Mouse (Mus musculus) embryonic stem cell, embryonic (primary cell): ENCODE data around the gene Zfp473.

Experiments used
- CTCF ChIA-PET, 4 experiments: fragments of 300-600 bp in 2 of 4; fragments of 350-600 bp in 2 of 4; sonication (Branson Sonifier 250); formaldehyde crosslinking; loops; one replicate each; lab custom pipeline; 2022; ENCODE audit warnings: inconsistent platforms in 2 of 4; lab: Charles Lee
- POLR2A ChIA-PET, 4 experiments: fragments of 300-600 bp in 2 of 4; fragments of 350-600 bp in 2 of 4; sonication (Branson Sonifier 250); formaldehyde crosslinking; loops; one replicate each; lab custom pipeline; 2022; ENCODE audit warnings: antibody characterized with exemption in 4 of 4, inconsistent platforms in 1 of 4; lab: Charles Lee

The Zfp473 gene

GRCm38 (mm10) chr7:44741361-44741760 lies 9.5 kb downstream of the Zfp473 start:
- POLR2A ChIA-PET, result interaction anchor here in 2 of 4 experiments (0.6 to 1.4 kb wide), 6 partner anchors 24 to 346 kb away, joined by 3 to 6 read pairs (median 3); partner anchors contain the start of gene Nup62 (in 1 of the 2)
- CTCF ChIA-PET, result interaction anchor here in 2 of 4 experiments (0.6 to 1.0 kb wide), 2 partner anchors 53 to 211 kb away, joined by 3 read pairs; no protein-coding TSS in a partner anchor

DNA sequence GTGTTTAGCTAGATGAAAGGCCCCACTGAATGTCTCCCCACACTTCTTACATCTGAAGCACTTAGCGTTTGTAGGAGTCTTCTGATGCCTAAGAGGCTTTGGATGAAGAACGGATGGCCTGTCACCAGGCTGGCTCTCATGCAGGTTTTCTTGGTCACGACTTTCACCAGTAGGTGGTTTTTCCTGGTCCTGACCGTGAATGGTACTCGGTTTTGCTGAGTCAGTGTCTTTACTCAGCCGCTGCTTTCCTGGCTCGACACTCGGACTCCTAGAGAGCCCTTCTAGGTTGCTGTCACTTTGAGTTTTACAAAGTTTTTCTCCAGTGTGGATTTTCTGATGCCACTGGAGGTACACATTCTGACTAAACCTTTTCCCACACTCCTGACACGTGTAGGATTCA lies 17.1 kb downstream of the Zfp473 start:
- ChIA-PET CTCF (no interaction called here), POLR2A (interaction anchor here in 1 of 4 experiments (1.1 to 2.4 kb wide), 2 partner anchors 11 to 13 kb away, joined by 3 to 7 read pairs; no protein-coding TSS in a partner anchor)

DNA sequence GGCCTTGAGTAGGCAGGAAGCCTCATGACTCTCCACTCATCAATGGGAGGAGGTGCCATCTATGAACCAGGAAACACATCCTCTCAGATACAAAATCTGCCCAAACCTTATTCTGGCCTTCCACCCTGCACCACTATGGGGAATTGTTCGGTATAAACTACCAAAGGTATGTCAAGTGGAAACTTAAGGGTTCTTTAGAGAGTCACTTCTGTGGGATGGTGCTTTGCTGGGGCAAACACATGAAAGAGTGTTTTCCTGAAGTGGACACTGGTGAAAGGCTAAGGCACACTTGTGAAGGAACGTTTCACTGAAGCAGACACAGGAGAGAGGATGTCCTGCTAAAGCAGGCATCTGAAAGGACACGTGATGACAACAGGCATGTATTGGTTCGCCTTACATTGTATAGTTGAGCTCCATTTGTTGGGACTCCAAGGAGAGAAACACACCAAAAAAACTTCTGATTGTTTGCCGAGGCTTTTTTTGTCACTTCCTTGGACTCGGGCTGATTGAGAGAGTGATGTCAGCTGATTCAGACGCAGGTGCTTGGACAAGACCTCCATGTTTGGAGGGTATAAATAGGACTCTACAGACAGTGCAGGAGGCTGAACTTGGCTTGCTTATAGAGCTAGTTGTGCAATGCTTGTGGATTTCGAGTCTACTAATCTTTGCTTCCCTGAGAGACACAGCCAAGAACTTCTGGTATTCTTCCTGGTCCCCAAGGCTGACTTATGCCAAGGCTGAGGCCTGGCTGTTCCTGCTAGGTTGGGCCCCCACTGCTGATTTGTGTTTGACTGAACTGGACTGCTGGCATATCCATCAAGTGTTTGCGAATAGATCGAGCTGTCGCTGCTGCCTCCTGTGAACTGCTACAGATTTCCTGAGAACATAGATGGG lies 22.5 kb downstream of the Zfp473 start:
- CTCF ChIA-PET, result interaction anchor here in 2 of 4 experiments (0.6 to 1.5 kb wide), 4 partner anchors 7 to 195 kb away, joined by 3 to 4 read pairs (median 4); no protein-coding TSS in a partner anchor
- POLR2A ChIA-PET, result interaction anchor here in 3 of 4 experiments (0.6 to 2.3 kb wide), 4 partner anchors 16 to 361 kb away, joined by 3 to 19 read pairs (median 8); partner anchors contain the start of gene Izumo2 (in 1 of the 3)

- CTCF ChIA-PET, result interaction anchor here in 2 of 4 experiments (0.6 to 0.8 kb wide), 4 partner anchors 18 to 194 kb away, joined by 3 to 4 read pairs (median 3); no protein-coding TSS in a partner anchor
- POLR2A ChIA-PET, result interaction anchor here in 3 of 4 experiments (0.5 to 2.3 kb wide), 5 partner anchors 8 to 342 kb away, joined by 3 to 7 read pairs (median 3); partner anchors contain the start of genes Atf5 (in 1 of the 3), Il4i1 (in 1 of the 3) and Nup62 (in 1 of the 3)
These were observed 23.7 kb downstream of the Zfp473 start for GRCm38 (mm10) chr7:44727151-44727550.

- CTCF ChIA-PET, result interaction anchor here in 1 of 4 experiments (0.6 kb wide), 1 partner anchor 96 kb away, joined by 3 read pairs; no protein-coding TSS in a partner anchor
- POLR2A ChIA-PET, result interaction anchor here in 1 of 4 experiments (1.0 kb wide), 1 partner anchor 89 kb away, joined by 3 read pairs; the partner anchor contains the start of genes Atf5, Il4i1 and Nup62
These were observed 24.5 kb downstream of the Zfp473 start for GRCm38 (mm10) chr7:44726343-44726742.

DNA sequence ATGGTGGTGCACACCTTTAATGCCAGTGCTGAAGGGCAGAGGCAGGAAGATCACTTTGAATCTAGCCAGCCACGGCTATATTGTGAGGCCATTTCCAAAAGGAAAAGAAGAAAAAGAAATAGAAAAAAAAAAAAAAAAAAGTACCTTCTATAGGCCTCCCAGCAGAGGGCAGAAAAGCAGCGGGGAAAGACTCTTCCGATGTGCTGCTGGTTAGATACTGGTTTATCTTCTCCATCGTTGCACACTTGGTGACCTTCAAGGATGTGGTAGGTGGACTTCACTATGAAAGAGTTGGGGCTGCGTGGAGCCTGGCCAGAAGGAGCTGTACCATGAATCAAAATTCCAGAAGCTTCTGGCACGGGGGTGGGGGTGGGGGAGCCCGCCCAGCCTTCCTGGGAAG lies 26.5 kb downstream of the Zfp473 start:
- CTCF ChIA-PET, result interaction anchor here in 2 of 4 experiments (0.8 to 1.6 kb wide), 2 partner anchors 15 to 101 kb away, joined by 3 read pairs; no protein-coding TSS in a partner anchor
- POLR2A ChIA-PET, result interaction anchor here in 2 of 4 experiments (0.5 to 1.2 kb wide), 8 partner anchors 15 to 1090 kb away, joined by 3 read pairs; partner anchors contain the start of genes Cyth2 (in 1 of the 2), Izumo2 (in 1 of the 2) and Rras (in 1 of the 2)

DNA sequence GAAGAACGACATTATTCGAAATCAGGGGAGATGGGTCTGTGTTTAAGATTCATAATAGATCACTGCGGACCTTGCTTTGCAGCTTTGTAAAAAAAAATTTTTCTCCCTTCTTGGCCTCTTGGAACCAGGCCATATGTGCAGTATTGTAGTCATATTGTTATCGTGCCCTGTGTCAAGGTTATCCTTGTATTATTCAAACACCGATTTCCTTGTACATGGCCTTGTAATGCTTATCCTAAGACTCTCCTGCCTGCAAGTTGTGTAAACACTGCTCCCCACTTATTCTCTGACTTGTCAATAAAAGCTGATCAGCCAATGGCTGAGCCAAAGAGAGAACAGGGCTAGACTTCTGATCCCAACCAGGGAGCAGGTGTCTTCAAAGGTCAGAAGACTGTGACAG lies 28.8 kb downstream of the Zfp473 start:
- POLR2A ChIA-PET, result interaction anchor here in 3 of 4 experiments (1.3 to 2.0 kb wide), 4 partner anchors 13 to 95 kb away, joined by 3 to 7 read pairs (median 5); partner anchors contain the start of genes Izumo2 (in 2 of the 3), Il4i1 (in 1 of the 3) and Nup62 (in 1 of the 3)

DNA sequence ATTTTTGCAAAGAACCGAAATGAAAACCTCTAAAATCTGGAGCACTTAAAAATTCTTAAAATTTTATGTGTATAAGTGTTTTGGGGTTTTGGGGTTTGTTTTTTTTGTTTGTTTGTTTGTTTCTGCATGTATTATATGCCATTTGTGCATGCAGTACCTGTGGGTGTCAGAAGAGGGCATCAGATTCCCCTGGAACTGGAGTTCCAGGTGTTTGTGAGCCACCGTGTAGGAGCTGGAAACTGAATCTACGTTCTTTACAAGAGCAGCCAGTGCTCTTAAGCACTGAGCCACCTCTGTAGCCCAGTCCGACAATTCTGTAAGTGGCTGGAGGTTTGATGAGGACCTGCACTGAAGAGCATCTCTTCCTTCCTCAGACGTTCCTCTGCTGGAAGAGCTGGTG lies 41.0 kb downstream of the Zfp473 start:
- POLR2A ChIA-PET, result interaction anchor here in 3 of 4 experiments (0.7 to 5.4 kb wide), 39 partner anchors 8 to 858 kb away, joined by 3 to 114 read pairs (median 8); partner anchors contain the start of genes Atf5 (in 3 of the 3), Il4i1 (in 3 of the 3), Nup62 (in 3 of the 3) and Akt1s1 (in 2 of the 3)

More for the DNA sequence above, 28.8 kb downstream of the Zfp473 start:
- CTCF ChIA-PET, result interaction anchor here in 2 of 4 experiments (1.1 kb wide), 2 partner anchors 14 to 236 kb away, joined by 3 to 13 read pairs; partner anchors contain the start of gene Izumo2 (in 1 of the 2)

GRCm38 (mm10) chr7:44708574-44708973 lies 42.3 kb downstream of the Zfp473 start, which contains the start of gene Izumo2:
TSS of gene Izumo2 (plus strand) at chr7:44708742.
- POLR2A ChIA-PET, result interaction anchor here (0.6 to 5.4 kb wide), 120 partner anchors 8 to 851 kb away, joined by 3 to 114 read pairs (median 5); partner anchors contain the start of genes Akt1s1 (in 3 of the 4), Atf5 (in 3 of the 4), Il4i1 (in 3 of the 4) and Nup62 (in 3 of the 4)
- CTCF ChIA-PET, result interaction anchor here (0.5 to 3.0 kb wide), 21 partner anchors 9 to 360 kb away, joined by 3 to 13 read pairs (median 4); partner anchors contain the start of genes Atf5 (in 1 of the 4), Il4i1 (in 1 of the 4) and Nup62 (in 1 of the 4)

More for the DNA sequence above, 41.0 kb downstream of the Zfp473 start:
- CTCF ChIA-PET, result interaction anchor here in 2 of 4 experiments (0.6 to 3.0 kb wide), 19 partner anchors 13 to 754 kb away, joined by 3 to 10 read pairs (median 4); partner anchors contain the start of gene Fuz (in 1 of the 2)

DNA sequence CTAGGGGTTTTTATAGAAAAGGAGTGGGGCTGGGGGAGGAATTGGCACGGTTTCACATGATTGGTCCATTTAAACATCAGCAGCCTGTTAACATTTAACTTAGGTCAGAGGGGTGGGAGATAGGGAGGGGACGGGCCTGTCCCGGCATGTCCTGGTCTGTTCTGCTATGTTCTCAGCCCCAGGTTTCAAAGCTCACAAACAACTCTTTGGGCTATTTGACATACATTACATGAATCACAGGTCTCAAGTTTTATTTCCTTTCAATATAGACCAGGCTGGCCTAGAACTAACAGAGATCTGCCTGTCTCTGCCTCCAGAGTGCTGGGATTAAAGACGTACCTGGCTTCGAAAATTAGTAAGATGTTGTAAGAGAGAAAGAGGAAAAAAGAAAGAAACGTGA lies 42.8 kb downstream of the Zfp473 start:
- CTCF ChIA-PET, result interaction anchor here (0.5 to 3.0 kb wide), 17 partner anchors 11 to 941 kb away, joined by 3 to 13 read pairs (median 4); no protein-coding TSS in a partner anchor
- POLR2A ChIA-PET, result interaction anchor here (0.6 to 5.4 kb wide), 104 partner anchors 8 to 1010 kb away, joined by 3 to 114 read pairs (median 5); partner anchors contain the start of genes Akt1s1 (in 3 of the 4), Atf5 (in 3 of the 4), Il4i1 (in 3 of the 4) and Nup62 (in 3 of the 4)

DNA sequence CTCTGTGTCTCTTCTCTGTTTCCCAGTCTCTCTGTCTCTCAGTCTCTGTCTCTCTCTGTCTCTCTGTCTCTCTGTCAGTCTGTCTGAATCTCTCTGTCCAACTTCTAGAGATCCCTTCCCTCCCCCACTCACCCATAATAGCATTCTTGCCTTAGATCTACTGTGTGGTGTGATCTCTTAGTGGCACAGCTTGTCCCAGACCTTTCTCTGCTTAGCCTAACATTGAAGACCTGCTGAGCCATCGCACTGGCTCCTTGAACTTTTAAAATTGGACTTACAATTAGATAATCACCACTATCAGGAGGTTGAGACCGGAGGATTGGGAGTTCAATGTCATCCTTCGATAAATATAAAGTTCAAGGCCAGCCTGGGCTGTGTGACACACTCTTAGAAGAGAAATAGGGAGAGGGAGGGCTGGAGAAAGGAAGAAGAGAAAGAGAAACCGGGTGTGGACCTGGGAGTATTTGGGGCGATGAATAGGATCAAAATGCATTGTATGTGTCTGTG lies 43.6 kb downstream of the Zfp473 start:
- CTCF ChIA-PET, result interaction anchor here in 3 of 4 experiments (0.6 to 1.9 kb wide), 5 partner anchors 21 to 370 kb away, joined by 3 to 8 read pairs (median 4); no protein-coding TSS in a partner anchor
- POLR2A ChIA-PET, result interaction anchor here (0.6 to 5.4 kb wide), 29 partner anchors 10 to 1010 kb away, joined by 3 to 114 read pairs (median 5); partner anchors contain the start of genes Atf5 (in 2 of the 4), Il4i1 (in 2 of the 4), Nup62 (in 2 of the 4) and Akt1s1 (in 1 of the 4)

- ChIA-PET CTCF (interaction anchor here in 3 of 4 experiments (0.6 to 1.4 kb wide), 8 partner anchors 12 to 257 kb away, joined by 3 to 10 read pairs (median 3); no protein-coding TSS in a partner anchor), POLR2A (interaction anchor here in 3 of 4 experiments (0.7 to 4.9 kb wide), 10 partner anchors 10 to 245 kb away, joined by 3 to 114 read pairs (median 3); partner anchors contain the start of genes Il4i1 (in 2 of the 3), Nup62 (in 2 of the 3), Akt1s1 (in 1 of the 3) and Atf5 (in 1 of the 3))
These were observed 44.5 kb downstream of the Zfp473 start for GRCm38 (mm10) chr7:44706322-44706721.

- ChIA-PET POLR2A (interaction anchor here in 3 of 4 experiments (0.6 to 5.1 kb wide), 14 partner anchors 16 to 840 kb away, joined by 3 to 41 read pairs (median 3); partner anchors contain the start of genes Atf5 (in 1 of the 3), Il4i1 (in 1 of the 3) and Nup62 (in 1 of the 3)), CTCF (interaction anchor here (0.6 to 2.5 kb wide), 21 partner anchors 11 to 725 kb away, joined by 3 to 12 read pairs (median 4); partner anchors contain the start of gene Ap2a1 (in 1 of the 4))
These were observed 45.8 kb downstream of the Zfp473 start for GRCm38 (mm10) chr7:44705086-44705485.

GRCm38 (mm10) chr7:44704363-44704762 lies 46.5 kb downstream of the Zfp473 start:
- ChIA-PET POLR2A (interaction anchor here in 3 of 4 experiments (0.7 to 6.2 kb wide), 17 partner anchors 17 to 839 kb away, joined by 3 to 41 read pairs (median 4); partner anchors contain the start of genes Atf5 (in 2 of the 3), Il4i1 (in 2 of the 3), Nup62 (in 2 of the 3) and Ptov1 (in 1 of the 3)), CTCF (interaction anchor here (0.6 to 2.5 kb wide), 21 partner anchors 11 to 1572 kb away, joined by 3 to 12 read pairs (median 4); no protein-coding TSS in a partner anchor)

DNA sequence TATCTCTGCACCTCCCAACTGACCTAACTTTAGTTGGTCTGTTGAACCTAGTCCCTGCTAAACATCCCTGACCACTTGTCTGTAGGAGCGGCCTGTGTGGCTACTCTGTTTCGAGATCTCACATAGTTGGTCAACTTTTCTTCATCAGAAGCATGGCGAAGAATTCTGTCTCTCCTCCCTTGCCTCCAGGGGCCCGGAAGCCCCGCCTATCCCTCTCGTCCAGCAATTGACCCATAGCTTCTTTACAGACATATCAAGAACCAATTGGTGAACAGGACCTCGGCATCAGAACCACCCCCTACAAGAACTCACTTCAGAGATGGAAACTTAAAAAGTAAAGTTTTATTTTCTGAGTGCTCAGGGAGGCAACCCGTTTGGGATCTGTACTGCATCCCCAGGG lies 47.9 kb downstream of the Zfp473 start:
- ChIA-PET CTCF (interaction anchor here (0.5 to 2.9 kb wide), 25 partner anchors 10 to 440 kb away, joined by 3 to 23 read pairs (median 6); partner anchors contain the start of gene Kcnc3 (in 1 of the 4)), POLR2A (interaction anchor here in 3 of 4 experiments (0.5 to 6.2 kb wide), 39 partner anchors 9 to 1426 kb away, joined by 3 to 41 read pairs (median 5); partner anchors contain the start of genes Akt1s1 (in 2 of the 3), Atf5 (in 2 of the 3), Il4i1 (in 2 of the 3) and Nup62 (in 2 of the 3))
